Mouse (Mus musculus): ENCODE measurements around the gene Senp1. TPM values are rescaled to one million over a fixed set of nuclear protein-coding genes. Genes with fewer than 3 reads are reported as not detected.
A peak's percentile ranks its signal among the peaks of the same experiment; 100 is the strongest.

Senp1 gene
- polyA plus RNA-seq, 1 experiment: 10.4 TPM

DNA sequence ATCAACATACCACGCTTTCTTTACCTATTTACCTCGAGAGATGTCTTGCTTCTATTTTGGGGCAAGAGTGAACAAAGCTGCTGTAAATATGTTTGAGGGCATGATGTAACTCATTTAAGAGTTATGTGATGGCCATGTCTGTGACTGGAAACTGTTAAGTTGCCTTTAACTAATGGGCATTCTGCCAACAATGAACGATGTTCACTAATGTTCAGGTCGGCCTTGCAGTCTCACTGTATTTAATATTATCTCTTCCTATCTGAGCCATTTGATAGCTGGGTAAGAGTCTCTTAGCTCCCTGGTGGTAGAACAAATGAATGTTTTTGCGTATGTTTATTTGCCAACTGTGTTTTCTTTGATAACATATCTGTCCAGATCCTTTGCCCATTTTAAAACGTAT lies 13.0 kb upstream of the Senp1 start:
- Histone ChIP-seq H3K79me2 (ENCODE audit: control insufficient read depth, insufficient read depth) (peaks cover 4% of the 10 kb centered on the region), H3K36me3 (ENCODE audit: control insufficient read depth, insufficient read depth) (no peaks in the 10 kb centered on the region), H3K27me3 (ENCODE audit: control insufficient read depth, insufficient read depth, insufficient read length) (peaks cover 37% of the 10 kb centered on the region), H3K4me3 (no peak overlapping the region), H3K4me2 (ENCODE audit: low read depth) (no peak overlapping the region), H3ac (ENCODE audit: control insufficient read depth, insufficient read length) (no peak overlapping the region)
- TF ChIP-seq POLR2AphosphoS2 (IDR thresholded peaks at IDR 0.05; ENCODE audit: insufficient read length, low read depth): no peak

DNA sequence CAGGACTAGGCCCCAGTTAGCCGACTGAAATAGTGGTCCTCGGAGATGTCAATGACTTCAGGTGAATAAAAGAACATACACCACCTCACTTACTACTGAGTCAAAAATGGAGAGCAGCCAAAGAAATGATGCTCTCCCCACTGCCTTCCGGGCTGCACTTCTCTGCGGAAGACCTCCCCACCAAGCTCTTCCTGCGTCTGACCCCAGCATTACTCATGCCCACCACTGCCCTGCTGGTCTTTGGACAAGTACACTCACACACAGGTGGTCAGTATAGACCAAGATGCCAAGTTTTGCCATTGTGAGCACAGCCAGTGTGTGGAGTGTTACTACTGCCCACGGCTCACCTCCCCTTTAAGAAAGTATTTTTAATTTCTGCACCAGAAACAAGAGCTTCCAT lies 8.9 kb upstream of the Senp1 start:
- Histone ChIP-seq H3ac (ENCODE audit: control insufficient read depth, insufficient read length) (no peak overlapping the region), H3K4me2 (ENCODE audit: low read depth) (no peak overlapping the region), H3K79me2 (ENCODE audit: control insufficient read depth, insufficient read depth) (no peaks in the 10 kb centered on the region), H3K27me3 (ENCODE audit: control insufficient read depth, insufficient read depth, insufficient read length) (peaks cover 38% of the 10 kb centered on the region), H3K4me3 (no peak overlapping the region), H3K36me3 (ENCODE audit: control insufficient read depth, insufficient read depth) (no peaks in the 10 kb centered on the region)
- no peak for TF ChIP-seq POLR2A (IDR thresholded peaks at IDR 0.05; ENCODE audit: insufficient read length, low read depth)
- TF ChIP-seq USF1 (IDR thresholded peaks at IDR 0.05; ENCODE audit: low read depth): no peak
- no peak for TF ChIP-seq POLR2AphosphoS2 (IDR thresholded peaks at IDR 0.05; ENCODE audit: insufficient read length, low read depth)
- no peak for TF ChIP-seq MAX (IDR thresholded peaks at IDR 0.05; ENCODE audit: low read depth)
- TF ChIP-seq REST (IDR thresholded peaks at IDR 0.05; ENCODE audit: insufficient read depth, insufficient read length): no peak
- TF ChIP-seq TCF12 (IDR thresholded peaks at IDR 0.05; ENCODE audit: insufficient read depth, poor library complexity, severe bottlenecking): no peak
- TF ChIP-seq E2F4 (IDR thresholded peaks at IDR 0.05; ENCODE audit: insufficient read depth): no peak
- no peak for TF ChIP-seq MYOD1 (IDR thresholded peaks at IDR 0.05; ENCODE audit: control insufficient read depth in 1 of 3, insufficient read length in 2 of 3, low read depth in 2 of 3)
- TF ChIP-seq TCF3 (IDR thresholded peaks at IDR 0.05; ENCODE audit: insufficient read length, low read depth): no peak
- TF ChIP-seq CEBPB (IDR thresholded peaks at IDR 0.05; ENCODE audit: insufficient read depth, poor library complexity, severe bottlenecking): no peak
- TF ChIP-seq SRF (IDR thresholded peaks at IDR 0.05; ENCODE audit: control insufficient read depth, insufficient read length, low read depth): no peak
- TF ChIP-seq MYOG (IDR thresholded peaks at IDR 0.05; ENCODE audit: control insufficient read depth in 1 of 3, insufficient read depth in 1 of 3, insufficient read length in 2 of 3, low read depth in 2 of 3): no peak

DNA sequence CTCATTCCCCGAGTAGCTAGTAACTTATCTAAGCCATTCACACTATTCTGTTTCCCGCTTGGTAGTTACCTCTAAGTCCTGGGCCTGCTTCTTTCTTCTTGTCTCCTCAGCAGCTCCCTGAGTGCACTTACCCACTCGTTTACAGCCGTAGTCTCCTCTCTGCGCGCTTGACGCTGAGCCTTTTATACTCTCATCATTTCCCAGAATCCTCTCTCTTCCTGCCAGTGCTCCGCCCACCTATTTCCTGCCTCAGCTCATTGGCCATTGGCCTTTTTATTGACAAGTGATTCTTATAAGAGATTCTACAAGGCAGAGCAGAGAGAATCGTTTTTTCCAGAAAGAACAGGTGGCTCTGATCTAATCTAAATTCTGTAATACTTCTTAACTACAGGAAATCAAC lies 5.0 kb upstream of the Senp1 start:
- Histone ChIP-seq H3K36me3 (ENCODE audit: control insufficient read depth, insufficient read depth) (no peaks in the 10 kb centered on the region), H3K27me3 (ENCODE audit: control insufficient read depth, insufficient read depth, insufficient read length) (peaks cover 18% of the 10 kb centered on the region), H3K79me2 (ENCODE audit: control insufficient read depth, insufficient read depth) (no peaks in the 10 kb centered on the region), H3K4me3 (peak overlapping the region; percentile 19), H3K4me2 (ENCODE audit: low read depth) (peak overlapping the region; percentile 55), H3ac (ENCODE audit: control insufficient read depth, insufficient read length) (no peak overlapping the region)
- no peak for TF ChIP-seq E2F4 (IDR thresholded peaks at IDR 0.05; ENCODE audit: insufficient read depth)
- TF ChIP-seq POLR2A (IDR thresholded peaks at IDR 0.05; ENCODE audit: insufficient read length, low read depth): peak; percentile 43

- Histone ChIP-seq H3K36me3 (ENCODE audit: control insufficient read depth, insufficient read depth) (no peaks in the 10 kb centered on the region), H3K79me2 (ENCODE audit: control insufficient read depth, insufficient read depth) (peaks cover 10% of the 10 kb centered on the region), H3ac (ENCODE audit: control insufficient read depth, insufficient read length) (no peak overlapping the region), H3K27me3 (ENCODE audit: control insufficient read depth, insufficient read depth, insufficient read length) (peaks cover 5% of the 10 kb centered on the region), H3K4me2 (ENCODE audit: low read depth) (no peak overlapping the region), H3K4me3 (no peak overlapping the region)
- TF ChIP-seq POLR2A (IDR thresholded peaks at IDR 0.05; ENCODE audit: insufficient read length, low read depth) (no peak), TCF3 (IDR thresholded peaks at IDR 0.05; ENCODE audit: insufficient read length, low read depth) (no peak), SRF (IDR thresholded peaks at IDR 0.05; ENCODE audit: control insufficient read depth, insufficient read length, low read depth) (no peak), MYOD1 (IDR thresholded peaks at IDR 0.05; ENCODE audit: control insufficient read depth in 1 of 3, insufficient read length in 2 of 3, low read depth in 2 of 3) (no peak), REST (IDR thresholded peaks at IDR 0.05; ENCODE audit: insufficient read depth, insufficient read length) (no peak), CEBPB (IDR thresholded peaks at IDR 0.05; ENCODE audit: insufficient read depth, poor library complexity, severe bottlenecking) (no peak), E2F4 (IDR thresholded peaks at IDR 0.05; ENCODE audit: insufficient read depth) (no peak), TCF12 (IDR thresholded peaks at IDR 0.05; ENCODE audit: insufficient read depth, poor library complexity, severe bottlenecking) (no peak), MYOG (IDR thresholded peaks at IDR 0.05; ENCODE audit: control insufficient read depth in 1 of 3, insufficient read depth in 1 of 3, insufficient read length in 2 of 3, low read depth in 2 of 3) (no peak), MAX (IDR thresholded peaks at IDR 0.05; ENCODE audit: low read depth) (no peak), USF1 (IDR thresholded peaks at IDR 0.05; ENCODE audit: low read depth) (no peak), POLR2AphosphoS2 (IDR thresholded peaks at IDR 0.05; ENCODE audit: insufficient read length, low read depth) (no peak)
Measured at GRCm38 (mm10) chr15:98096957-98097356, 3.4 kb upstream of the Senp1 start.

GRCm38 (mm10) chr15:98094905-98095304 lies 1.4 kb upstream of the Senp1 start:
- no peak for TF ChIP-seq MAX (IDR thresholded peaks at IDR 0.05; ENCODE audit: low read depth)
- TF ChIP-seq SRF (IDR thresholded peaks at IDR 0.05; ENCODE audit: control insufficient read depth, insufficient read length, low read depth): no peak
- no peak for TF ChIP-seq POLR2AphosphoS2 (IDR thresholded peaks at IDR 0.05; ENCODE audit: insufficient read length, low read depth)
- no peak for TF ChIP-seq E2F4 (IDR thresholded peaks at IDR 0.05; ENCODE audit: insufficient read depth)
- no peak for TF ChIP-seq TCF12 (IDR thresholded peaks at IDR 0.05; ENCODE audit: insufficient read depth, poor library complexity, severe bottlenecking)
- TF ChIP-seq CEBPB (IDR thresholded peaks at IDR 0.05; ENCODE audit: insufficient read depth, poor library complexity, severe bottlenecking): no peak
- TF ChIP-seq POLR2A (IDR thresholded peaks at IDR 0.05; ENCODE audit: insufficient read length, low read depth): no peak
- no peak for TF ChIP-seq REST (IDR thresholded peaks at IDR 0.05; ENCODE audit: insufficient read depth, insufficient read length)
- no peak for TF ChIP-seq MYOG (IDR thresholded peaks at IDR 0.05; ENCODE audit: control insufficient read depth in 1 of 3, insufficient read depth in 1 of 3, insufficient read length in 2 of 3, low read depth in 2 of 3)
- no peak for TF ChIP-seq MYOD1 (IDR thresholded peaks at IDR 0.05; ENCODE audit: control insufficient read depth in 1 of 3, insufficient read length in 2 of 3, low read depth in 2 of 3)
- Histone ChIP-seq H3K27me3 (ENCODE audit: control insufficient read depth, insufficient read depth, insufficient read length) (no peaks in the 10 kb centered on the region), H3K36me3 (ENCODE audit: control insufficient read depth, insufficient read depth) (no peaks in the 10 kb centered on the region), H3K4me3 (no peak overlapping the region), H3K79me2 (ENCODE audit: control insufficient read depth, insufficient read depth) (peaks cover 30% of the 10 kb centered on the region), H3K4me2 (ENCODE audit: low read depth) (no peak overlapping the region), H3ac (ENCODE audit: control insufficient read depth, insufficient read length) (no peak overlapping the region)

Data from myocyte (in vitro differentiated cells).